Mouse (Mus musculus) NIH3T3 (cell line): ENCODE measurements around the gene Gm49403.

ENCODE experiments used
- DNase-seq: peaks from one replicate; pipeline ENCODE4 v3.0.0-alpha.2; 2012; ENCODE audit warnings: low read depth

The Gm49403 gene

DNA sequence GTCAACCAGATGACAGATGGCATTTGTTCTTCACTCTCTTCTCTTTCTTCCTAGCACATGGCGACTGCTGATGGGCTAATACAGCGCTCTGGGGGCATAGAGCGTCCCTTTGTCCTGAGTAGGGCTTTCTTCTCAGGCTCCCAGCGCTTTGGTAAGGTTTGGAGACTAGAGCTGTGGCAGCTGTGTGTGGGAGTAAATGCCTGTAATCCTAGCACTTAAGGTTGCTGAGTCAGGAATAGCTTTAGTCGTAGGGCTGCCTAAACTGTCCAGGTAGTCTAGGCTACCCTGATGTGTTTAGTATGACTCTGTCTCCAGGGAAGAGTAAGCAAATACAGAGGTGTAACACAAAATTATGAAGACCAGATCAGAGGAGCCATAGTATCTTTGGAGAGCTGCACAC lies 28.1 kb downstream of the Gm49403 start:
- no peak for DNase-seq

DNA sequence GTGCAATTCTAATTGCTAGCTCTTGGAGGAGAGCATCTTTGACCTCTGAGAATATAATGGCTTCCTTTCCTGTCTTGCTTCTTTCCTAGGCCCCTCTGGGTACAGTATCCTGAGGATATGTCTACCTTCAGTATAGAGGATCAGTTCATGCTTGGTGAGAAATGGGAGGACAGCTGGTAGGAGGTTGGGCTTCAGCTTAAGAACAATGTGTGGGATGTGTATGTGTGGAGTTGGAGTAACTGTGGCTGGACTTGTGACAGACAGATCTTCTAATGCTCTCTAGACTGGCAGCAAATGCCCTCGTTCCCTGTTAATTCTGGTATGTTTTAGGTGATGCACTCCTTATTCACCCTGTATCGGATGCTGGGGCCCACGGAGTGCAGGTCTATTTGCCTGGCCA lies 30.5 kb downstream of the Gm49403 start:
- DNase-seq, result no peak

DNA sequence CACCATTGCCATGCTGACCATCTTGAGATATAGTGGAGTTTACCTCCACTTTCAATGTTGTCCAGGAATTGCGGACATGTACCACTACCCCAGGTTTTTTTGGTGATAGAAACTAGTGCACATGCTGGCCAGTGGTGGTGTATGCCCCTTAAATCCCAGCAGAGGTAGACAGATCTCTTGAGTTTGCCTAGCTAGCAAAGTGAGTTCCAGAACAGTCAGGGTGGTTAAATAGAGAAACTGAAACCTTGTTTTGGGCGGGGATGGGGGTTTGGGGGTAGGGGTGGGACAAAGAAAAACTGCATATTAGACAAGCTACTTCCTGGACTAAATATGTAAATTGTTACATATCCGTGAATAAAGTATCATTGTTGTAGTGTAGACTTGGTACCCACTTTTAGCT lies 35.3 kb downstream of the Gm49403 start:
- no peak for DNase-seq

DNA sequence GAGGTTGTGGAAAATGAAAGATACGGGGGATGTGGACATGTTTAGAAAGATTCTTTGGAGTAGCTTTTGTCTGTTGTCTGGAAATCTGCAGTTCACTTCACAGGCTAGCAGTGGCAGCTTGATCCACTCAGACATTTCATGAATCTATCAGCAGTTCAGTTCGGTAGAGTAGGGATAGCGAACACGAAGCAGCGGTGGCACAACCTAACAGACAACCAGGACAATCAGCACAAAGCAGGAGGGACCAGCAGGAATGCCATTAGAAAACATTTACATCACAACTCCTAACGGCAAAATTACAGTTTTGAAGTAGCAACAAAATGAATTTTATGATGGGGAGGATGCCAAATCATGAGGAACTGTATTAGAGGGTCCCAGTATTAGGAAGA lies 35.9 kb downstream of the Gm49403 start:
- peak; percentile 25 for DNase-seq

DNA sequence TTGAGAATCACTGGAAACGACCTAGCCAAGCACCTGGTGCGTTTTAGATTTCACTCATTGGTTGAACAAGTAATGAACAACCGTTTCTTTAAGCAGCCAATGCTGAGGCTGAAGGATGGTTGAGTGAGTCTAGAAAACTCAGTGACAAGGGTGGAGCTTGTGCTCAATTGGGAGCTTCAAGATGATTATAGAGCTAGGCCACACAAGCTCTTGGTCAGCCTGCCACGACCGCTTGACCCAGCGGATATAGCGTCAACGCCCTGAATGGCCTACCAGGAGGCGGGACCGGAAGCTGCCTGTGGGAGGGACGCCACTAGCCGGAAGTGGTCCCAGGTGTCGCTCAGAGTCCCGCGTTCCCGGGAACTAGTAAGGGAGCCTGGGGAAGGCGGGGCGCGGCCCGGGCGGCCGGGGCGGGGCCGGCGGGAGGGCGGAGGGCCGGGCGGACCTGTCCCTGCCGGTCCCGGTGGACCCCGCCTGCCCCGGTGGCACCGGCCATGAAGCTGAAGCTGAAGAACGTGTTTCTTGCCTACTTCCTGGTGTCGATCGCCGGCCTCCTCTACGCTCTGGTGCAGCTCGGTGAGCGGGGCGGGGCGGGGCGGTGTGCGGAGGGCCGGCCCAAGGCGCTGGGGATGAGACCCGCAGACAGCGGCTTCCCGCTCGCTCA lies 36.5 kb downstream of the Gm49403 start, which contains the start of gene B3gat3:
Gene B3gat3 (plus strand): TSS at position 302 of the 664 bp plus-strand sequence.
- DNase-seq, result peak; percentile 97

DNA sequence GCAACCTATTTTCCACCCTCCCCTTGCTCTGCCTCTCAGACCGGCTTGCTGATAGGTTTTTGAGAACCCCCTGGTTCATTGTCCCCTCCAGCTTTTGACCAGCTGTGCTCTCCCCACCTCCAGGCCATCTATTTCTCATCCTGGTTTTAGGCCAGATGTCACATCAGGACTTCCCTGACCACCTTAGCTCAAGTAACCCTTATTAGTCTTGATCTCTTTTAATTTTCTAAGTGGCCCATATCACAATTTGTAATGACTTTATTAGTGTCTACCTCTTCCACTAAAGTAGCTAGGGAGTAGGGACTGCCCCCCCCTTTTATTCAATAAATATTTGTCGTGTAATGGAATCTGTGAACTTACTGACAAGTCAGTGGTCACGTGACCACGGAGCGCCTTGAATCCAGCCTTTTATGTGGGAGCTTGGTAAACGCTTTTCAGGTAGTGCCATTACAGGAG lies 37.1 kb downstream of the Gm49403 start:
- peak; percentile 81 for DNase-seq

DNA sequence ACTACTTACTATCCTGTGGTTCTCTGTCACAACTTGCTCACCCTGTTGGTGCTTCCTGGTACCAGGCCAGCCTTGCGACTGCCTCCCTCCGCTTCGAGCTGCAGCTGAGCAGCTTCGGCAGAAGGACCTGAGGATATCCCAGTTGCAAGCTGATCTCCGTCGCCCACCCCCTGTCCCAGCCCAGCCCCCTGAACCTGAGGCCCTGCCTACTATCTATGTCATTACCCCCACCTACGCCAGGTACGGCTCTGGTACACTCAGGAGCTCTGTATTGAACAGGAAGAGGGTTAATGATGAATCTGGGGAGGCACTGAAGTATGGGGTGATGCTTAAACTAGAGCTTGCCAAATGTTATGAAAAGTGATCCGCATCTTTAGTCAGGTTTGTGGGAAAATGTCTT lies 38.0 kb downstream of the Gm49403 start:
- DNase-seq, result no peak

DNA sequence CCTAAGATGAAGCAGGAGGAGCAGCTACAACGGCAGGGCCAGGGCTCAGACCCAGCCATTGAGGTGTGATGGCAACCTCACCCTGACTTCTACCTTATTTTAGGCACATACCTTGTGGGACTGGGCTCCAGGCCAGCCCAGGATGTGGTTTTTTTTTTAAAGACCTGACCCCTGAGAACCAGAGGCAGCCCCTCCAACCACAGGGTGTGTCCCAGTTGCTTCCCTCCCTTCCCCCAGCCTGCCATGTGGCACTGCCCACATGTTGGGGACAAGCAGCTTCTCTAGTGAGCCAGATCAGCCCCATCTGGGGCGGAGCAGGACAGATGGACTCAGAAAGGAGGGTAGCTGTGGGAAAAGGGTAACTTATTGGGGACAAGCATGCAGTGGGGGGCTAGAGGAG lies 43.0 kb downstream of the Gm49403 start:
- DNase-seq, result no peak

DNA sequence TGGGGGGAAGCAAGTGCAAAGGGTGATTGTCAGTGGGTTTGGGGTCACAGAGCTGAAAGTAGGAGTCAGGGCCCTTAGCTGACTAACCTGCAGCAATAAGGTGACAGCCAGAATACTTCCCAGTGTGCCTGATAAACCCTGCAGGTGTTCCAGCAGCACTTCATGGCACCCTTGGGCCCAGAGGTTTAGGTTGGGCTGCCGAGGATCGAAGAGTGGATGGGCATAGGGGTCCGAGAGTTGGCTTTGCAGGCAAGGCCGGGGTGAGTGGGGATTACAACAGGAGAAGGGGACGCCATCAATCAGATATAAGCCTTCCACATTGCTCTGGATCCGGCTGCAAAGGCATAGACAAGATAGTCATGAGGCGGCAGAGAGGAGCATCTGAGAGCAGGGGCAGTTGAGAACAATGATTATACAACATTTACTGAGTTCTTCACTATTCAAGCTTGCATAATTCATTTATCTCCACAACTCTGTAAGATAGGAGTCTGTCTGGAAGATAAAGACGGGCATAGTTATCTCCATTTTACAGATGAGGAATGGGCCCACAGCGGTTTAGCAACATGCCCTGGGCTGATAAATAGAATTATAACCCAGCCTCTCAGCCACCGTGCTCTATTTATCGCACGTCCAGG lies 44.3 kb downstream of the Gm49403 start:
- DNase-seq, result no peak

DNA sequence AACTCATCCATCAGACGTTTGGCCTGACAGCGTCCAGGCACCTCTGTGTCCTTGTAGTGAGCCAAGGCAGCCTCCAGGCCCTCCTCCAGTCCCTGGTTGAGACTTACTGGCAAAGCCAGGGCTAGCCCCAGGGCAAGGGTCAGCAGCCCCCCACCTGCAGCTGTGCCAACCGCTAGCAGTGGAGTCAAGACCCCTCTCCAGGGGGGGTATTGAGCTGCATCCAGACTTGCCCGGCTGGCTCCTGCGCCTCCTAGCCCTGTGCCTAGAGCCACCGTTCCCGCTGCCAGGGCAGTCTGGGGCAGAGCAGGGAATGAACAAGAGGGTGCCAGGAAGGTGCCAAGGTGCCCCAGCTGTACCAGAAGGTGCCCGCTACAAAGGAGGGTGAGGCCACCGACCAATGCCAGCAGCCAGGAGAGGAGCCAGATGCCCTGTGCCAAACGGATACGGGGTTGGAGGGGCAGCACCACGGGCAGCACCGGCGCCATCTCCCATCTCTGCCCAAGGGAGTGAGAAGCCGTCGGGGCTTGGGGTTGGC lies 45.0 kb downstream of the Gm49403 start:
- DNase-seq, result no peak

DNA sequence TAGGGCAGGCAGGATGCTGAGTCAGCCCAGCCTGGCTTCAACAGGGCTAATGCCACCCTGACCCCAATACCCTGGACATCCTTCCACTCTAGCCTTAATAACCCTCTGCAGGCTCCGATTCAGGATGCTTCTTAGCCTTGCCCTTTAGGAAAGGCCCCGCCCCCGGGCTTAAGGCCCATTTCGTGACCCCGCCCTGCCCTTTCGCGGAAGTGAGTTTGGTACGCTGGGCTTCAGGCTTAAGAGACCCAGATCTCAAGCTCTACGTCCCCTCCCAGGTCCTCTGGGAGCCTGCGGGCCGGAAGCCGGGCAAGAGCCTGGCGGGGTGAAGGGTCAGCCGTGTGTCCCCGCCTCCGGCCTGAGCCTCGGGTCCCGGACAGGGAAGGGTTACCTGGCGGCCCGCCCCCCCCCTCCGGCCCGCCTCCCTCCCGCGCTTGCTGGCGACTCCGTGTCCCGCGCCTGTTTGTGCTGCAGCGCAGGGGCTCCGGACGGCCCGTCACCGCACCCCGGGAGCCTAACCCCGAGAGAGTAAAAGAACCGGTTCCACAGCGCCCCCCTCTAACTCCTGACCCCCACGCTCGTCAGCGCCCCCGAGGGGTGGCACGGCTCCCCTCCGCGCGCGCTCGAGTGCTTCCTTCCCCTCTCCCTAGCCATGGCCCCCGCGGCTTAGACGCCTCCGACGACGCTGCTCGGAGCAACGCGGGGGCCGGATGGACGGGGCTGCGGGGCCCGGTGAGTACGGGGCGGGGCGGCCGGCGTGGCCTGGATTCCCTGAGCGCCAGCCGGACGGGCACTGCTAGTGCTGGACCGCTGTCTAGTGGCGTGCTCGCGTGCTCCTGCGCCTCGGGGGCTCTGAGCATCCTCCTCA lies 45.7 kb downstream of the Gm49403 start, which contains the start of the genes Rom1 and Eml3:
Gene Rom1 (minus strand): TSS at position 133 of the 865 bp plus-strand sequence.
Gene Eml3 (plus strand): TSS at position 329 of the 865 bp plus-strand sequence.
- peak; percentile 82 for DNase-seq

DNA sequence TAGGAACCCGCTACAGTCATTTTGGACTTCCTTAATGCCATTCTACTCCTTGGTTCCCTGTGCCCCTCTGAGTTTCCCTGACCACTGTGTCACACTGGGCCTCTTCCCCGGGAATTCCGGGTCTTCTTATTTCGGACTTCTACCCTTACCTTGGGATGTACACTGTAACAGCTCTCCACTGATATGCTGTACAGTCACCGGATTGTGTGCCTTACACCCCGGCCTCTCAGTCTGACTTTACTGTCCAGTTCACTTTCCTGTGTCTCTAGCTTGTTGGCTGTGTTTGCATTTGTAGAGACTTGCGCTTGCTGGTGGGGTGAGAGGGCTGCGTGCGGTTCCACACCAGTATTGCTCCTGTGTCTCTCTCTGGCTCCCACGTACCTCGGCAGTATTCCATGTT lies 46.4 kb downstream of the Gm49403 start:
- DNase-seq, result peak; percentile 44

DNA sequence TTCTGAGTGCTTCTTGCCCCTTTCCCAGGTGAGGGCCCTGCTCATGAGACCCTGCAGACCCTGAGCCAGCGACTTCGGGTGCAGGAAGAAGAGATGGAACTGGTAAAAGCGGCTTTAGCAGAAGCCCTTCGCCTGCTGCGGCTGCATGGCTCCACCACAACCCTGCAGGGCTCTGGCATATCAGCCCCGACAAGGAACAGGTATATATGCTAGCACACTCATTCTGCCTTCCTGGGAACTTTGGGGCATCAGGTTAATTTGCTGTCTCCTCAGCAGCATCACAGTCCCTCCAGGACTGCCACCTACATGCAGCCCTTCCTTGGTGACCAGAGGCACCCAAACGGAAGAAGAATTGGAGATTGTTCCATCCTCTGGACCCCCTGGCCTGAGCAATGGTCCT lies 47.0 kb downstream of the Gm49403 start:
- DNase-seq, result no peak

DNA sequence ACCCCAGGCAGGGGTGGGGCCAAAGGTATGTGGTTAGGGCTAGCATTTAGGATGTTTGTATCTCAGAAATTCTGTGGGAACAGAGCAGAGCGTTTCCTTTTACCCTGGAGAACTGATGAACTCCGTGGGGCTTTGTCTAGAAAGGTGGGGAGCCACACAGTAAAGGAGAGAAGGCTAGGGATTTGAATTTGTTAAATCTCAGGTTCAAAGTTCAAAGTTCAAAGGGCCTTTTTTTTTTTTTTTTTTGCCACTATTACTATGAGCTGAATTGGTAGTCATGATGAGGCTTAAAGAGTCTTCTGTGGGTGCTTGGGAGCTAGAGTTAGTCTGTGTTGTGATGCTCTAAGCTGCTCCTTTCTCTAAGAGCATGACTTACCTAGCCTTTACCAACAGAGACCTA lies 53.0 kb downstream of the Gm49403 start:
- no peak for DNase-seq
